Mouse (Mus musculus) liver, adult 10 weeks (tissue): ENCODE results near the gene Vmn1r227. TPM values are rescaled to one million over a fixed set of nuclear protein-coding genes. Genes with fewer than 3 reads are reported as not detected.

Experiments
- polyA plus RNA-seq: library from polyadenylated mRNA; stranded (reverse); fragments of 350-450 nt; fragmentation: Illumina TruSeq; extraction: RNeasy Lipid Tissue Mini Kit (QIAGEN cat#74804); gene quantifications from one replicate; pipeline ENCODE4 v1.2.3, GENCODE M21; 2014; ENCODE audit warnings: low read depth, low replicate concordance

Gene Vmn1r227
- not detected for polyA plus RNA-seq

GRCm38 (mm10) chr17:20729543-20729942 lies at the start of gene Vmn1r227:
Vmn1r227 (plus strand) TSS chr17:20729843.

GRCm38 (mm10) chr17:20682543-20682942 lies 47.1 kb upstream of the Vmn1r227 start, which contains the start of gene Vmn1r226:
Vmn1r226 (plus strand) TSS chr17:20682843.

GRCm38 (mm10) chr17:20786057-20786456 lies 56.4 kb downstream of the Vmn1r227 start, which contains the start of gene Vmn1r228:
Vmn1r228 (minus strand) TSS chr17:20786157.

Other genes with a start within 250 kb of the Vmn1r227 start
- not detected for gene Vmn2r108, start 248.5 kb upstream of the Vmn1r227 start, polyA plus RNA-seq
- gene Vmn1r225, start 231.7 kb upstream of the Vmn1r227 start, polyA plus RNA-seq, result not detected
- not detected for gene Vmn2r109, start 165.1 kb upstream of the Vmn1r227 start, polyA plus RNA-seq
- not detected for gene Vmn2r110, start 133.4 kb upstream of the Vmn1r227 start, polyA plus RNA-seq
- gene Fpr-rs3, start 105.0 kb upstream of the Vmn1r227 start, polyA plus RNA-seq, result not detected
- not detected for gene Vmn1r226, start 47.0 kb upstream of the Vmn1r227 start, polyA plus RNA-seq
- gene Vmn1r228, start 56.3 kb downstream of the Vmn1r227 start, polyA plus RNA-seq, result not detected
- not detected for gene Vmn1r229, start 81.7 kb downstream of the Vmn1r227 start, polyA plus RNA-seq
- gene Vmn1r230, start 110.6 kb downstream of the Vmn1r227 start, polyA plus RNA-seq, result not detected
- not detected for gene Vmn1r231, start 175.2 kb downstream of the Vmn1r227 start, polyA plus RNA-seq
- gene Vmn1r232, start 189.9 kb downstream of the Vmn1r227 start, polyA plus RNA-seq, result not detected
- 14.5 TPM for gene Ppp2r1a, start 215.5 kb downstream of the Vmn1r227 start, polyA plus RNA-seq